Mouse (Mus musculus): ENCODE measurements at regions not wholly inside any gene's neighbourhood (a gene's known extent, or its start where the extent isn't known, plus 50 kb on each side); places are given as distances from the start of the nearest gene placed in this dataset.

DNA sequence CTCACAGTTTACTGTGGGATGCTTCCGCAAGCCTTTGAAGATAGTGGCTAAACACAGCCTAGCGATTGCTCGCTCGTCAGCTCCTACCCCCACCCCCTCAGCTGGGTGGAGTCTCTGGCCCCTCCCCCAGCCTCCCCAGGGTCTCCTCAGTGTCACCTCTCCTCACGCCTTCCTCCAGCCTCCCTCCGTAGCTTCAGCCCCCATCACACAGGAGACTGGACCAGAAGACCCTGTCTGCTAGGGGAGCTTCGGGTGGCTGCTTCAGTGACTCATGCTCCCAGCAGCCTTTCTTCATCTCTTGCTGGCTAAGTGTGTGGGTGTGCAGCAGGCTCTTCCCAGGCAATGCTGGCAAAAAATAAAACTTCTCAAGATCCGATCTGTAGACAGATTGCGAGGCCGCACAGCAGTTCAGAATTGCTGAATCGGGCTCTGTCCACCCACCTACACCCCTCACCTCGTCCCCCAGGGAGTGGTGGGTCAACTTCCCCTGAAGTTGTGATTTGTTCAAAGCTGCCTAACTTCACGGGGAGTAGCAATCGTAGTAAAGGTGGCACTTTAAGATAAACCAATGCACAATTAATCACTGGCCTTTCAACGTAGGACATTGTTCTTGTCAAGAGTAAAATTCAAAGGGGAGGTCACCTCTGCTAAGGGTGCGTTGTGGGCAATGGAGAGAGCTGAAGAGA lies 61.2 kb upstream of the Ankrd28 start:
- DNase-seq (ENCODE audit: low spot score in 2 of 2) = peak; percentile 51 to 71

DNA sequence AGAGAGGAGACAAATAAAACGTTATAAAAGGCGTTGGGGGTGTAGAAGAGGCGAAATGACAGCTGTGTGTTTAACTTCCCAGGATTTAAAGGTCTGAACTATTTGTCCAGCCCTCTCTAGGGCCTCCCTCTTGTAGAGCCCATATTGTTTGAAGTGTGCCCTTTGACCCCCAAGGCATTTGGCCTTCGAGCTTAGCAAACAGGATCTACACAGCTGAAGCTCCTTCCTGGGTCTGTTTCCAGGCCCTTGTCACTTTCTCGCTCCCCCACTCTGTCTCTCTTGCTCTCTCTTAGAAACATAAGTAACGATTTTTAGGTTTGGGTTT lies 61.7 kb upstream of the Ankrd28 start:
- DNase-seq (ENCODE audit: low spot score in 2 of 2) = no peak

DNA sequence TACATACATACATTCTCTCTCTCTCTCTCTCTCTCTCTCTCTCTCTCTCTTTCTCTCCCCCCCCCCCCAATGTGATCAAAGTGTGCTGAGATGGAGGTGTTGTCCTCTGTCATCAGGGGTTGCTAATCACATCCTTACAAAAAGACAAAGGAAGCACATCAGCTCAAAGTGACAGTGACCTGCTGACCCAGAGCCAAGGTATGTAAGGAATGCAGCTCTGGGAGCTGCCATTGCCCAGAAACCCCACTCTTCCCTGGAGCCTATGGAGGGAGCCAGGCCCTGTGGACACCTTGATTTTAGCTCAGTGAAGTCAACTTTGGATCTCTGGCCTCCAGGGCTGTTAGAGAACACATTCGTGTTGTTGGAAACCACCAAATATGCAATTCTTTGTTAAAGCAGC lies 66.0 kb upstream of the Ankrd28 start:
- DNase-seq (ENCODE audit: low spot score in 2 of 2) = no peak

DNA sequence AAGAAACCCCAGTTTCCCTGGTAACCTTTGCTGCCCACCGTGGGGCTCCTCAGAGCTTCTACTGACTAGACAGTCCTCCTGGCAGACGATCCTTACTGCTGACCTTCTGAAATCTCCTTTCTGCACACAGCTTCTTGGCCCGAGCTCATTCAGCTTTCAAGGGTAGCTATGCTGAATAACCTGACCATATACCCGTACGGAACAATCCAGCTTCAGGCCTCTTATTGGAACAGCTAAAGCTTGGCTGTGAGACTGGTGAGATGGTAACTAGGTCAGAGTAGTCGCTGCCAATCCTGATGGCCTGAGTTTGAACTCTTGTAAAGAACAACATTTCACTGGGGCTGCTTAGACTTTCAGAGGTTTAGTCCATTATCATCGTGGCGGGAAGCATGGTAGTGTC lies 69.1 kb upstream of the Ankrd28 start:
- no peak for DNase-seq (ENCODE audit: low spot score in 2 of 2)

DNA sequence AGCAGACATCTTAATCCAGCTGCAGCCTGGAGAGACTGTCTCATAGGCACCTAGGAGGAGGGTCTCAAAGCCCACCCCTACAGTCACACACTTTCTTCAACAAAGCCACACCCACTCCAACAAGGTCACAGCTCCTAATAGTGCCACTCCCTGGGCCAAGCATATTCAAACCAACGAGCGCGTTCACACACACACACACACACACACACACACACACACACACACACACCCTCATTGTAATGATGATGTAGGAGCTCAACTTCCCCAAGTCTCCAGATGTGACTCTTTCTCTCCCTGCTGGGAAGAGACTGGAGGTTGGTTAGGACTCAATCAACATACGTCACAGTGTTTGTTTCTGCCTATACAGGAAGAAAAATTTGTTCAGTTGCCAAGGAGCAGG lies 69.5 kb upstream of the Ankrd28 start:
- DNase-seq (ENCODE audit: low spot score in 2 of 2) = no peak

DNA sequence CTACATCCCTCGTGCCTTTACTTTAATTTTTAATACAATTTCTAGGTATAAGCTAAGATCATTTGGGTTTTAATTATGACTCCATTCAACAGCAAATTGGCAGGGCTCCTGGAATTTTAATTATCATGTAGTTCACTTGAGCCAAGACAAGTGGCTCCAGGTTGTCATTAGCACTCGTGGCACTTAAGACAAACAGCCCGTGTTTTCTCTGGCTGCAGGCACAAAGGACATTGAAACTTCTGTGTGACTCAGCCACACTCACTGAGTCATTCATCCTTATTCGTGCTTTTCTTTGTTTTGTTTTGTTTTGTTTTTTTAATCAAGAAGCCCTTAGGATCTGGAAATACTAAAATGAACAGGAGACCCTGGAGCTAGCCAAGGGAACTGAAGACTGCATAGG lies 71.5 kb upstream of the Ankrd28 start:
- DNase-seq (ENCODE audit: low spot score in 2 of 2) = no peak

DNA sequence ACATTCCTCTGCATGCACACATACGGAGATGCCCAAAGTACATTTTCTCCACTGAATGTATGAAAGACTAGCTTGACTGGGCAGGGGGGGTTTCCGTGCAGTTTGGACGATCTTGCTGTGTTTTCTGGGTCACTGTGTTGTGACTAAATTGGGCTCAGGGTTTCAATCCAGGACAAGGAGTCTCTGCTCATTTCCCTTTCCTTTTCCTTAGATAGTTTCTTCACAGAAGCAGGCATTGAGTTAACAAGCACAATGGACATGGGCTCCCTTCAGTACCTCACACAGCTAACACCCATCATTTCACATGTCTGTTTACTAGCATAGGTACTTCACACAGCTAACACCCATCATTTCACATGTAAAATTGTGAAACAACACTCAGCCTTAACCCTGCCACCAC lies 73.2 kb upstream of the Ankrd28 start:
- DNase-seq (ENCODE audit: low spot score in 2 of 2) = no peak

DNA sequence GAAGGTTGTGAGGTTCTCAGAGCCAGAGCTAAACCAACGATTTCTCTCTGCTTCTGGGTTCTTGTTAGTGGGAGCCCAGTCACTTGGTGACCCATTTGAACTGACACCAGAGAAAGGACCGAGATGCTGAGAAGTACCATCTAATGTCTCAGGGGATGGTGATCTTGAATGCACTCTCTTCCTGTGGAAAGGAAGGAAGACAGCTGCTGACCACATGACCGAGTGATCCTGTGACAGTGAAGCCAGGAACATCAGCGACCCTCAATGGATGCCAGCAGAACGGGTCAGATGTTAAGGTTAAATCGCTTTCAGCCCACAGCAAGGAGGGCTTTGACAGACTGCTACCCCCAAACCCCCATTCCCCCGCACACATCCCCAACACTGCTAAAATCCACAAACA lies 78.1 kb upstream of the Ankrd28 start:
- no peak for DNase-seq (ENCODE audit: low spot score in 2 of 2)

DNA sequence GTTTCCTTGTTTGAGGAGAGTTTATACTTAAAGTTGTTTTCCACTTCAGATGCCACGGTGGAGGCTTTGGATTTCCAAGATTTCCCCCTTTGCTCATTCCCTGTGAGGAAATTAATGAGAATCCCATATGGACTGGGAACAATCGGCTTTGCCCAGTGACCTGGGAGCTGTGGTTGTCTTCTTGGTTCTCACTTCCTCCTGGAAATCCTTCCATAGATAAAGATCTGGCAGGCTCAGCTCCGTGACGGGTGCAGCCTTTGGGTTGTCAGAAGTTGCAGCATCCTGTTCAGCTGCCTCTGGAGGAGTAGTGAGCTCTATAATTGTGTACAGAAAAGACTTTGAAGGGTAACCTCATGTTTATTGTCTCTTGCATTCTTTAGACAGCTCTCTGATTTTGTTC lies 78.8 kb upstream of the Ankrd28 start:
- no peak for DNase-seq (ENCODE audit: low spot score in 2 of 2)

DNA sequence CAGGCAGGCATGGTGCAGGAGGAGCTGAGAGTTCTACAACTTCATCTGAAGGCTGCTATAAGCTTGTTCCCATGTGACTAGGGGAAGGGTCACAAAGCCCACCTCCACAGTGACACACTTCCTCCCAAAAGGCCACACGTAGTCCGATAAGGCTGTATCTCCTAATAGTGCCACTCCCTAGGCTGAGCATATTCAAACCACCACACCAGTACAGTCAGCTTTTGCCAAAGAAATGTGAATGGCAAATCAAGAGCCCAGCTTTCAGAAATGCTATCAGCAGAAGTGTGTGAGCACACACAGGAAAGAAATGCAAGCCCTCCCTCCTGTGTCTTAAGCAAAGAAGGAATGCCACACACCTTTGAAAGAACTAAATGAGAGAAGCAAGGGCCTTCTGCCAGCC lies 80.4 kb upstream of the Ankrd28 start:
- no peak for DNase-seq (ENCODE audit: low spot score in 2 of 2)

DNA sequence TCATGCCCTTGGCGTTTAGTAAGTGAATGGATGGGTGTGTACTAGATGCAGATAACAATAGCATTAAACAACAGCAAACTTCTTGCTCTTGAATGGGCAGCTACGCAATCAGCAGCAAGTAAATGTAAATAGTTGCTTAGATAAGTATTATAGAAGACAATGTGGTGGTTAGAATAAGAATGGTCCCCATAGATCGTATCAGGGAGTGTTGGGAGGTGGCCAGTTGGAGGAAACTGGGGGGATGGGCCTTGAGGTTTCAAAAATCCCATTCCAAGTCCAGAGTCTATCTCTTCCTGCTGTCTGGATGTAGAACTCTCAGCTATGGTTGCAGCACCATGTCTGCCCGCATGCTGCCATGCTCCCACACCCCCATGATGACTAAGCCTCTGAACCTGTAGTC lies 88.0 kb upstream of the Ankrd28 start:
- DNase-seq (ENCODE audit: low spot score in 2 of 2) = no peak

DNA sequence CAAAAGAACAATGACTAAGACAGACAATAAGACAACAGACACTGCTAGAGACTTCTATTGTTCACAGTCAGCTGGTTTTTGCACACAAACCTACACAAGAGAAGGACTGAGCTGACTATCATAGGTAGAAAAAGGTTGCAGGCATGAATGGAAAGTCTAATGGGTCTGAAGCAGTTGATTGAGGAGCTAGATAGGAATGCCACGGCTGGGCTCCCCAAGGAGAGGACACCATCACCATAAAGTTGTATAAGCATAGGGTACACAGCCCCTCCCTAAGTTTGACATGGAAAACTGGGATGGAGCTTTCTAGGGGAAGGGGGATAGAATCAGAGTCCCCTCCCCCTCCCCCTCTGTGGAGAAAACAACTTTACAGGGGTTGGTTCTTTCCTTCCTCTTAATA lies 88.5 kb upstream of the Ankrd28 start:
- no peak for DNase-seq (ENCODE audit: low spot score in 2 of 2)

DNA sequence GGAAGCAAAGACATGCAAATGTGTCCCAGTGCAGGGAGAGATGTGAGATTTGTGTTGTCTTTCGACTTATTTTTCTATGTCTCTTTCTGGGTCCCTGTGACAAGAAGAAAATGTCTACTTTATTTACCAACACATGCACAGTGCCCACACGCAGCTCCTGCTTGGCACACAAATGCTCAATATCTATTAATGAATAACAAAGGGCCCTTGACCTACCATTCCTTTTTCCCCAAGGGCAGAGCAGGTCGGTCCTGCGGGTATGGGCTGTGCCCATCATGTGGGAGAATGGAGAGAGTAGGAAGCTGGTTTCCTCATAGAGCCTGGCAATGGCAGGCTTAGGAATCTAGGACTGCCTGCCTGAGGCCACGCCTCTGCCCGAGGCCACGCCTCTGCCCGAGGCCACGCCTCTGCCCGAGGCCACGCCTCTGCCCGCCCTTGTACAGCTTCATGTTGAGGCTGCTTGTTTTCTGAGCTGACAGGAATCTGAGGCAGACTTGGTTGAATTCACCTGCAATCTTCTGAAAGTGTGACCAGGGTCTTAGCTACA lies 98.8 kb upstream of the Ankrd28 start:
- no peak for DNase-seq (ENCODE audit: low spot score in 2 of 2)

DNA sequence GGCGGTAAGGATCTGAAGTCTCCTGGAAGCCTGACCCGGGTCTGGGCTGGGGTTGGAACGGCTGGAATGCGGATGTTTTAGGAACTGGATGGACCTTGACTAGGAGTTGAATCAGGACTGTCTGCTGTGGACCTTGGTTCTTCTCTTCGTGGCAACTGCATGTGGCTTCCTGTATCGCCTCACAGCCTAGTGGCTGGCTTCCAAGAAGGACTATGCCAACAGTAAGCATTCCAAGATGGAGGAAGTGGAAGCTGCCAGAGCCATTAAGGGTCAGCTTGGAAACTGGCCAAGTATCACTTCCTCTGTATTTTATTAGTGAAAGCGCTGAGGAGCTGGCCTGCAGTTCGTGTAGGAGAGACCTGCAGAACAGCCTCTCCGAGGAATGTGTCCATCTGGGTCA lies 98.4 kb upstream of the Galnt15 start:
- peak; percentile 75 to 77 for DNase-seq (ENCODE audit: low spot score in 2 of 2)

DNA sequence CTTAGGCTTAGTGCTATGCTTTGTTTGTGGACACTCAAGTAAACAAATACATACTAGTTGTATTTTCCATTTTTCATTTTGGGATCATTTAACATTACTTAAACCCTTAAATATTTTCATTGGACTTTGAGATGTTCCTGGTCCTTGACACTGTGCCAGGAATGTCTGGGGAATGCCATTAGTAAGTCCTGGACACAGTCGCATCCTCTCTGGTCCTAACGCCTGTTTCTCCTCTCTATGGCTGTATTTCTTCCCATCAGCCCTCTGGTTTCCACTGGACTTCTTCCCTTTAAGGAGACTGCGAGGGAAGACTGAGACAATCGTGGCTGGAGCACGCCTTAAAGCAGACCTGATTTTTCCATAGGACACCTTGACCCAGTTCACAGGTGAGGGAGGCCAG lies 96.8 kb upstream of the Galnt15 start:
- DNase-seq (ENCODE audit: low spot score in 2 of 2) = no peak

DNA sequence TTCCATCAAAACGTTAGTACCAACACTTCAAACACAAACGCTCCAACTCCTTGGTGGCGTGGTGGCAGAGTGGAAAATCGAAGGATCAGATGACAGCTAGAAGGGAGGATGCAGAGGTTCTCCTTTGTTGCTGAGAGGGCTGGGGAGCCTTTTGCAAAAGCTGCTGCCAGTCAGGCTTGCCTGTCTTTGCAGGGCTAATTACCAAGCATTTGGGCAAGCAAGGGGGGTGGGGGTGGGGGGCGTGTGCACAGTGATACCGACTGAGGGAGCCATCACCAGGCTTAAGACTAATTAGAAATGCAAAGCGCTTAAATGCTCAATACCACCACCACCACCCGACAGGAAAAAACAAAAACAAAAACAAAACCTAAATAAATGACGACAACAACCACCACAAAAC lies 95.3 kb upstream of the Galnt15 start:
- peak; percentile 39 to 41 for DNase-seq (ENCODE audit: low spot score in 2 of 2)

DNA sequence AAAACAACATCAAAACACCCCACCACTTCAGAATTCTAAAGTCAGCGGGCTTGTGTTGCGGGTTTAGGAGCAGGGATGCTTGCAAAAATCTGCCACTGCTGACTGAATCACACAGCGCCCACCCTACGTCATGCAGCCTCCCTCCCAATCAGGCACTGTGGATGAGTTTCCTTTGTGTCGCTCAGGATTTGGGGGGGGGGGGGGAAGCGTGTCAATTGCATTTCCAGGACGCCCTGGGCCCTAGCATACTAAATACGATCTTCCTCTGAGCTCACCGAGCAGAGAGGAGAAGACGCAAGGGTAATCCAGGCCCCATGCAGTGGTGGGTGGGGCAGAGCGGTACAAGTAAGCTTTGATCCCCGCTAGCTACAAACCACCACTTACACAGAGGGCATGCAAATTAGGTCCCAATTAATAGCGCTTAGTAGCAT lies 94.9 kb upstream of the Galnt15 start:
- peak; percentile 85 to 89 for DNase-seq (ENCODE audit: low spot score in 2 of 2)

DNA sequence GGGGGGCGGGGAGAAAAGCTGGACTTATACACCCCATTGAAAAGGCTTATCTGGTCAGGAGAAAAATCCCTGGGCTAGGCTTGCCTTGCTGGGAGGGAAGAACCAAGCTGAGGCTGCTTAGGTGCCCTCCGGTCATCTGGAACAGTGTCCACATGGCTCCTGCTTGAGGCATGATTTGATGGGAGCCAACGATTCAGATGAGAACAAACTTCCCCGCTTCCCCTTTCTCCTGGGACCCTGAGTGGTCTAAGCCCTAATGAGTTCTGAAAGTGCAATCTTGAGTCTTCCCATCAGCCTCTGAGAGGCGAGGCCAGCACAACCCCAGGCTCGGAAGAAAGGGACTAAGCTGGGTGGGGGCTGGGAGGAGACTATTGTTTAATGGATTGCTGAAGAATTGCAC lies 94.5 kb upstream of the Galnt15 start:
- DNase-seq (ENCODE audit: low spot score in 2 of 2) = peak; percentile 39 to 43

DNA sequence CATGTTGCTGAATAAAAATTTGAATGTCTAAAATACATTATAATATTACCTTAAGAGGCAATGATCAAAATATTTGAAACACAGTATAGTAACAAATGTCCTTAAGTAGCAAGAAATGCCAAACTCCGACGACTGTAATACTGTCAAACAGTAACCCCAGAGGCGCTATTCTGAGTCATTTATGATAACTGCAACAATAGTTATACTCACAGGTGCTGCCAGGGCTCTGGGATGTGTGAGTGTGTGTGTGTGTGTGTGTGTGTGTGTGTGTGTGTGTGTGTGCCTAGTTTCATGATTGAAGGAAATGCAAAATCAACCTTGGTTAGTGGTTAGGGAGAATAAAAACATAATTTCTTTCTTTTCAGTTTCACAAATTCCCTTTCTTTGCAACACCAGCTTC lies 94.0 kb upstream of the Galnt15 start:
- no peak for DNase-seq (ENCODE audit: low spot score in 2 of 2)

DNA sequence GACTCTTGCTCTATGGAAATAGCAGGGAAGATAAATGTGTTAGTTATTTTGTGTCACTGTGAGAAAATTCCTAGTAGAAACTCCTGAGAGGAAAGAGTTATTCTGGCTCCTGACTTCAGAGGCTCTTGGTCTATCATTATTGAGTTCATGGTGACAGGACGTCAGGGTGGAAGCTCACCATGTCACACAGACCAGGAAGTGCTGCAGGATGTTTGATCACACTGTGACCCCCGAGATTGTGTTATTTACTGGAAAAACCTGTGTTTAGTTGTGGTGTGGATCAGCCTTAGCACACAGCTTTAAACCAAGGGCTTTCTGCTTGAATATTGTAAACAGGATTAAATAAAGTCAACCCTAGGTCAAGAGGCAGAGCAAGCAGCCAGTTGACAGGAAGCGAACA lies 93.4 kb upstream of the Galnt15 start:
- no peak for DNase-seq (ENCODE audit: low spot score in 2 of 2)

DNA sequence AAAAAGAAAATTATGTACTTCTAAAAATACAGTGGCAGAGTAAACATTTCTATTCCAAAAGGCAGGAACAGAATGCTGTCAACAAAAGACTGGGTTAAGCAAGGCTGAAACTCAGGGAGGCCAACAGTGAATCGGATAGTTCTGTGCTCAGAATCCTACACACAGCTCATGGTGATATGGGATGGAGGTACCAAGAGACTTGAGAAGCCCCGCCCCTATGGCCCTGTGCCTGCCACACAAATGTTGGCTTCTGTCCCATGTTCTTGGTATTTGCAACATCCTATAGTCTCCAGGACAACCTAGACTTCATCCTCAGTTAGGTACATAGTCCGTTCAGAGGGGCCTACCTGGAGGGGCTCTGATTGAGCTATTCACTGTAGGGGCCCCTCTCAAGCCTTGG lies 92.2 kb upstream of the Galnt15 start:
- DNase-seq (ENCODE audit: low spot score in 2 of 2) = no peak

DNA sequence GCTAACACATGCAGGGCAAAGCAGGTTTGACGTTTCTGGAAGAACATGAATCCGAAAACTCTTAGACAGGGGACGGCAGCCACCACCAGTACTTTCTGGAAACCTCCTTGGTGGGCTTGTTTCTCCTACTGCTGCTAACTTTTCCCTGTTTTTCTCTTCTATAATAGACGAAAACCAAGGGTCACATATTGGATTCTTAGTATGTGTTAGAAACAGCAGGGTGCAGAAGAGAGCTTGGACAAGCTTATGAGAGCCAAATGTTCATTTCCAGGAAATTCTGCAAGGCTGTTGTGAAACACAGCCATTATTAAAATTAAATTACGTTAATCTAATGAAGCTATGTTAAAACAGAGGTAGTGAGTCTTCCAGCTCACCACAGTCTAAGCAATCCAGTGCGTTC lies 87.9 kb upstream of the Galnt15 start:
- DNase-seq (ENCODE audit: low spot score in 2 of 2) = no peak

DNA sequence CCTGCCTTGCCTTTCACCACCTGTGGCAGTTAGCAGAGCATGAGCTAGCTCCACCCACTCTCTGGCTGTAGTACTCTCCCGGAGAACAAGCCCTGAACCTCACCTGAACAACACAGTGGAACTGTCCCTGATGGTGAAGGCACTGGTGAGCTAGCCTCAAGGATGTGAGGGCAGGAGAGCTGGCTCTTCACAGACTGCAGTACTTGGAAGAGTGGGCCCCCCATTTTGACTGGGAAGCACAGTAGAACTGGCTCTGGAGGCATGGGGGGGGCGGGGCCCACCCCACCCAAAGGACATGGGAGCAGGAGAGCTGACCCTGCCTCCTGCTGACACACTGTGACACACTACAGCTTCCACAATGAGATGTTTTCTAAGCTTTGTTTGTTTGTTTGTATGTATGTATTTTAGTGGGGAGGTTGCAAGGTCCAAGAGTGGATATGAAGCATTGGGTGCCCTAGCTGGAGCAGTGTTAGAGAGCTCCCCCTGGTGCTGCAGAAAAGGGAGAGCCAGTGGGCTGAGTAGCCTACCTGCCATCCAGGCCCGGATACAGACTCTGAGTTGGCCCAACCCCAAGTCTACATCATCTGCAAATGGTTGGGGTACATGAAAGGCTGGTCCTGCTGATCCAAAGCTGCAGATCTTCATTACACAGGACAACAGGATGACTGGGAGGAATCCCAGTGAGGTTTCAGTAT lies 86.4 kb upstream of the Galnt15 start:
- peak in 1 of 2 experiments; percentile 29 for DNase-seq (ENCODE audit: low spot score in 2 of 2)

DNA sequence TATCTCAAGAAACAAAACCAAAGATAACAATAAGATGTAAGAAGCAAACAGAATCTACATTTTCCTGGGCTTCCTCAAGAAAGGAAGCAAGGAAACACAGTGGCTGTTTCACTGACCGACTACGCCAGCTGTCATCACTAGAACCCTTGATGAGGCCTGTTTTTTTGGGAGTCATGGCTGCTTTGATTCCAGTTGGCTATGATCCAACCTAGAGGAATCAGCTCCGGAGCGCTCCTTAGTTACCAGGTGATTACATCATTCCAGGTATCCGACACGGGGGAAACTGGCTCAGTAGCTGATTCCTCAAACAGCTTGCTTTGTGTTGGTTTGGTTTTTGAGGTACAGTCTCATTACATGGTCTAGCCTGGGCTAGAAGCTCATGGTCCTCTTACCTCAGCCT lies 84.1 kb upstream of the Galnt15 start:
- DNase-seq (ENCODE audit: low spot score in 2 of 2) = no peak

Data from right cerebral cortex, postnatal 10 days (tissue).